Mouse (Mus musculus): ENCODE data around the gene Strn3. TPM values are rescaled to one million over a fixed set of nuclear protein-coding genes. Genes with fewer than 3 reads are reported as not detected.

Strn3 gene
- total RNA-seq (2017): 82.3 and 88.6 TPM in 2 replicates

DNA sequence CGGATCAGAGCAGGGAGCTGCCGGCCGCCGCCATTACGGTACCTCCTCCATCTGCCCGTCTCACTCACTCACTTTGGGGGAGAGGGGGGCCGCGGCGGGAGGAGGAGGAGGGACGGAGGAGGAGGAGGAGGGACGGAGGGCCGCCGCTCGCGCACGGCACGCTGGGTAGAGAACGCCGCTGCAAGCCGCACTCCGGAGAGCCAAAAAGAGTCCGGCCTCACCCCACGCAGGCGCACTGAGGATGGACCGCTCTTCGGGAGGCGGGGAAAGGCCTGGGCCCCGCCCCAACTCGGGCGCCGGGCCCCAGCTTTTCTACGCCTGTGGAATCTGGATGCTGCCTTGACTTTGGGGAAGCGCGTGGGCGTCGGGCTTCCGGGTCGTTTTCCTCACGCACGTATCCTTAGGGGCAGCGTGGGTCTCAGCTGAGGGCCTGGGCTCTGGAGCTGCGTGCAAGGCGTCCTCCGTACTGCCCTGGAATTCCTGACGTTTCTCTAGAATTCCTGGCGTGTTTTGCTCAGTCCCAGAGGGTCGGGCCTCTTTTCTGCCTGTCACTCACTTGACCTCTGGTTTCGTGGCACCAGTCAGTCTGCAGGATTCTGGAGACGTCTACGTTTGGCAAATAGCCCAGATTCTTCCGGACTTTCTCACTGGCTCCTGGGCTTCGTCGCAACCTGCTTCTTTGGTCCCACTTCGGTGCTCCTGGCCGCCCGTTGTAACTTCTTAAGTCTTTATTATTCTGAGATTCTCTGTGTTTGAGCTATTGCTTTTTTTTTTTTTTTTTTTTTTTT, at the start of gene Strn3:
Gene Strn3, minus strand, starts transcription at position 53 of the 788 bp plus-strand sequence.
- peak; percentile 93 for ATAC-seq (ENCODE audit: extremely low read depth, insufficient number of reproducible peaks, low FRiP score, poor library complexity, severe bottlenecking)

DNA sequence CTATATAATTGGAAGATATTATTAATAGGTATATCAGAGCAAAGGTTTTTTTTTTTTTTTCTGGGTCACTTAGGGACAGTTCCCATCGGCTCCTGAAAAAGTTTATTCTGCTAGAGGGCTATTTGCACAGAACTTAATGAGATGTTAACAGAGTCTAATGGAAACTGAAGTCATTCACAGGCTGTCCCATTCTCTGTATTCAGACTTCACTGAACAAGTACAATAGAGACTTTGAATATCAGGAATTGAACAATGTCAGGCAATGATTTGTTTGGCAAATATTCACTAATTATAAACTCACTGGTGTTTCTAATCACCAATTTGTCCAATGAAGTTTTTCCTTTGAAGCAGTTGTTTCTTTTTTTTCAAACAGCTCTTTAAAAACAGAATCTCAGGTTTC, 45.1 kb upstream of the Strn3 start:
- ATAC-seq (ENCODE audit: extremely low read depth, insufficient number of reproducible peaks, low FRiP score, poor library complexity, severe bottlenecking): no peak

DNA sequence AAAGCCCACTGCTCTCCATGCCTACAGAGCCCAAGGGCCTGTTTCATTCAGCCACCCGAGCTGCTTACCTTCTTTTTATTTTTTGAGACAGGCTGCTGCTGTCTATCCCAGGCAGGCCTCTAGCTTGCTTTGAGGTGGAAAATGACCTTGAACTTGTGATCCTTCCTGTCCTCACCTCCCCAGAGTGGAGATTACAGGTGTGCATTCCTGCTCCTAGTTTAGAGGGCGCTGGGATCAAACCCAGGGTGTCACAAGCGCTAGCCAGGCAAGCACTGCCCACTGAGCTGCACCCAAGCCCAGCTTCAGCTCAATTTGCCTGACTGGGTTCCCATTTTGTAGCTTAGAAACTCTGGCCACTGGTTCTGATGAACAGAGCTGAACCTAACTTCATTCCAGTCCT, 44.7 kb upstream of the Strn3 start:
- no peak for ATAC-seq (ENCODE audit: extremely low read depth, insufficient number of reproducible peaks, low FRiP score, poor library complexity, severe bottlenecking)

DNA sequence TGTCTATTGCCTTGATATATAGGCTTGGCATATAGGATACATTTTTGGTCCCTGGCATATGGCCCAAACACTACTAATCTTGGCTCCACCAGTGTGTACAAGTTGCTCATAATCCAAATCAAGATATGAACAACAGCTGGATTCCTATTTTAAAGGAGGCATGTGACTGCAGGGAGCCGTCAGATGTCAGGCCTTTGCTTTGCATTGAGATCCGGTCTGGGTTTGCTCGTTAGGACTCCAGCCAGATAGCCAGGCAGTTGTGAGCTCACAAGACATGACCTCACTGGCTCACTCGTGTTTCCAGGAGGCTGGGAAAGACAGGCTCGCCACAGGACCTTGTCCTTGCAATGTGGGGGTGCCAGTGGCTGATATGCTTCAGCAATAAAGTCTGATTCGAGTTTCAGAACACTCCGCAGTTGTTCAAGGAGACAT, 44.2 kb upstream of the Strn3 start:
- no peak for ATAC-seq (ENCODE audit: extremely low read depth, insufficient number of reproducible peaks, low FRiP score, poor library complexity, severe bottlenecking)

DNA sequence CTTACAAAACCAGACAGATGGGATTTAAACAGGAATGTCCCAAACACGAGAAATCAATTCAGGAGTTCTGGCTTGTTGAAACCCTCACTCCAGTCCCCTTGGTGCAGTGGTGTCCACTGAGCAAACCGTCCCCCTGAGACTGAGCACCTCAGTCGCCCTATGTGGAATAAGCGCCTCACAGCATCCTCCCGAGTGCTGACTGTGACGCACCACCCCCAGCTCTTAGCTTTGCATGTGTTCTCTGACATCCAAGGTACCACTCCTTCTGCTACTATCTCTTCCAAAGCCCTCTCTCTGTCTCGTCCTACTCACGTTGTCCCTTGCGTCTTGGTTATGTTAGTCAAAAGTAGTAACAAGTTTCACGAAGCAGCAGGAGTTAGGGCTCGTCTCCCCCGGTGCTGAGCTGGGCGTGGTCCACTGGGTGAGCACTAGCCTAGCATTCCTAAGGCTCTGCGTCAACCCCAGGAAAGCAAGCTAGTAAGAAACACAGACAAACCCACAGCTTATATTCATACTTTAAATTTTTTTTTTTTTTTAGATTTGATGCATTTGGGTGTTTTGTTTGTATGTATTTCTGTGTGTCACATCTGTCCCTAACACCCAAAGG, 43.0 kb upstream of the Strn3 start:
- ATAC-seq (ENCODE audit: extremely low read depth, insufficient number of reproducible peaks, low FRiP score, poor library complexity, severe bottlenecking): no peak

DNA sequence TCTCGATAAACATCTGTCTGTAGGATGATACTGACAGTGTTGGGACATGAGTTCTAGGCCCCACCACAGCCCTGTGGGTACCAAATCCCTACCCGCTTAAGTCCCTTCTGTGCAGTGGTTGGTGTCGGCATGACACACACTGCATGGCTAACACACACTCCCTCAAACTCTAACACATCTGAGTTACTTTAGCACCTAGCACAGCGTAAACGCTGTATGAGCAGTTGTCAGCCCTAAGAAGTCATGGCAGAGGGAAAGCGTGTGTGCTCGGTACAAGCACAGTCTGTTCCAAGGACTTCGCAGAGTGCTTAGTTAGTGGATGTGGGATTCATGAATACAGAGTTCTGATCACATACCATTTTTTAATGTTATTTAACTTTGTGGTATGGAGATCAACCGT, 38.1 kb upstream of the Strn3 start:
- ATAC-seq (ENCODE audit: extremely low read depth, insufficient number of reproducible peaks, low FRiP score, poor library complexity, severe bottlenecking): no peak

DNA sequence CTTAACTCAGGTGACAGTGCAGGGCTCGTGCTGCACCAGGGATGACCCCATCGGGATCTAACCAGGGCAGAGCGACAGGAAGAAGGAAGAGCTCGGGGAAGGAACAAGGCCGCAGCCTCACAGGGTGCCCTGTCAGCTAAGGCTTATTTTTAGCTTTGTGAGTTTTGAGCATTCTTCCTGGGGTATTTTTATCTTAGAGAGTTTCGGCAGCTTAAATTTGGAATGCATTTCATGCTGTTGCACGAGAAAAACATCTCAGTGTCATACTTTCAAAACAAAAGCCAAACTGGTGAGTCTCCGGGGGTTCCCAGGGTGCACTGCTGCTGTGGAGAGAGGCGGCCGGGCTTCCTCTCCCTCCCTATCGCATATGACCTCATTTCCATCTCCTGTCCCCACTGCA, 37.4 kb upstream of the Strn3 start:
- no peak for ATAC-seq (ENCODE audit: extremely low read depth, insufficient number of reproducible peaks, low FRiP score, poor library complexity, severe bottlenecking)

DNA sequence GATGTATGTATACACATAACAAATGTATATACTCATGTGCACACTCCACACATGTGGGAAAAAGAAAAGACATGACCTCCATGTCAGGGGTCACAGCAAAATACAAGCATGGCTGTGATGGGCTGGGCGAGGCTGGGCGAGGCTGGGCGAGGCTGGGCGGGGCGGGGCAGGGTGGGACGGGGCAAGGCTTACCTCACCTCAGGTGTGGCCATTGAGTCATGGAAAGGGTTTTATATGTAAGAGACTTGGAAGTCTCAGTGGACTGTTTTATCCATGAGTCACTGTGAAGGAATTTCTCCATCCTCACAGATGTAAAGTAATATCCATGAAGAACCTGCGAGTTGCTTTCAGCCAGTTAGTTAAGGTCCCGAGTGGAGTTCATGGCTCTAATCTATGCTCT, 30.1 kb upstream of the Strn3 start:
- no peak for ATAC-seq (ENCODE audit: extremely low read depth, insufficient number of reproducible peaks, low FRiP score, poor library complexity, severe bottlenecking)

DNA sequence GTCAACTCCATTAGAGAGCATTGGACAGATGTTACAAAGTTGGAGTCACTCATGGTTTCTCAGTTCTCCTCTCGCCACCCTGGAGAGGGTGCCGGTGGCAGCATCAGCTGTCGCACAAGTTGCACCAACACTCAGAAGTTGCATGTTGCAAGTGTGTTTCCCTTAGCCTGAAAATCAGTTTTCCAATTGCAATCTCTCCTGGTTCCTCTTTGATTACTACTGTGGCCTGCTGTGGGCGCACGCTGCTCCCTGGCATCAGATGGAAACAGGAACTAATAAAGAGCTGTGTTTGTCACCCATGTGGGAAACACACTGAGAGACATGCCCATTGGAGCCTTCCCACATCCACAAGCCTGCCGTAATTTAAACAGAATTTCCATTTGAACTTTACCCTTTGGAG, 26.9 kb upstream of the Strn3 start:
- 0 out of 2 replicates have a peak, but pooled peaks have one; percentile 16 for ATAC-seq (ENCODE audit: extremely low read depth, insufficient number of reproducible peaks, low FRiP score, poor library complexity, severe bottlenecking)

DNA sequence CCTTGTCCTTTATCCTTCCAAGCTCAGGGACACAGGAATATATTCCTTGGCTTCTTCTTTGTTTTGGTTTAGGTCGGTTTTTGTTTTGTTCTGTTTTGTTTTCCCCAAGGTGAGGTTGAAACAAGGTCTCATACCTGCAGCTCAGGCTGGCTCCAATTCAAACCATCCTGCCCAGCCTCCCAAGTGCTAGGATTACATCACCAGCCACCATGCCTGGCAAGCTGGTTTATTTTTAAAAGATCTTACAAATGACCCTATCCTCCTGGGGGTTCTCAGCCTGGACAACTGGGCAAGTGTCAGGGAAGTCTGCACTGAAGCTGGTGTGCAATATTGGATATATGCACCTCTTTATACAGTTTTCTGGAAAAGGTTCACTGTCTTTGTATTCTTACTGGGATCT, 21.0 kb upstream of the Strn3 start:
- ATAC-seq (ENCODE audit: extremely low read depth, insufficient number of reproducible peaks, low FRiP score, poor library complexity, severe bottlenecking): no peak

DNA sequence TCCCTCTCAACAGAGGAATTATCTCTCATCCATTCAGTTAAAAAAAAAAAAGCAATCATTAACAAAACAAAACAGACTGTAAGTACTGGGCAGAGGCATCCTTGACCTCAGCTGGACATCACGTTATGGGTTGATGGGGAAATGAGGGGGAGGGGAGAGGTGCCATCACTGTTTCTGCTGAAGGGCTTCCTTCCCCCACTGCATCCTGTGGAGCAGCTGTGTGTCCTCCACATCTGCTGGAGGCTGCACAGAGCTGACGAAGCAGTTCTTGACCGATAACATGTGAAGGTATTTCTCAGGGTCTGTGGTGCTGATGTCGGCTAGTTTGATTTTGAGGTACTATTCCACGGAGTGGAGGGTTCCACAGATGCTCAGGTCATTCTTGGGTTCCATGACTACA, 18.5 kb upstream of the Strn3 start:
- ATAC-seq (ENCODE audit: extremely low read depth, insufficient number of reproducible peaks, low FRiP score, poor library complexity, severe bottlenecking): no peak

DNA sequence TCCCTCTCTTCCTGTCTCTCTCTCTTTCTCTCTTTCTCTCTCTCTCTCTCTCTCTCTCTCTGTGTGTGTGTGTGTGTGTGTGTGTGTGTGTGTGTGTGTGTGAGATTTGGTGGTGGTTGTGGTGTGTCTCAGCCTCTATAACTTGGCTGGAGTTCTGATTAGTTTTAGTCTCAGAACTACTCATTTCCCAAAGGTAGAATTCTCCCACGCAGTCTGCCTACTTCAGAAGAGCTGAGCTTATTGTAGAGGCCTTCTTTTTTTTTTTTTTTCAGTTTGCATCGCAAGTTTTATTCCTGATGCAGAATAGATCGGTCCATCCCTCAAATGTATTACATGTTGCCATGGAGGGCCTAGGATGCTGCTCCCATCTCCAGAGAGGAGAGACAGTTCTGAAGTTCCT, 18.0 kb upstream of the Strn3 start:
- no peak for ATAC-seq (ENCODE audit: extremely low read depth, insufficient number of reproducible peaks, low FRiP score, poor library complexity, severe bottlenecking)

DNA sequence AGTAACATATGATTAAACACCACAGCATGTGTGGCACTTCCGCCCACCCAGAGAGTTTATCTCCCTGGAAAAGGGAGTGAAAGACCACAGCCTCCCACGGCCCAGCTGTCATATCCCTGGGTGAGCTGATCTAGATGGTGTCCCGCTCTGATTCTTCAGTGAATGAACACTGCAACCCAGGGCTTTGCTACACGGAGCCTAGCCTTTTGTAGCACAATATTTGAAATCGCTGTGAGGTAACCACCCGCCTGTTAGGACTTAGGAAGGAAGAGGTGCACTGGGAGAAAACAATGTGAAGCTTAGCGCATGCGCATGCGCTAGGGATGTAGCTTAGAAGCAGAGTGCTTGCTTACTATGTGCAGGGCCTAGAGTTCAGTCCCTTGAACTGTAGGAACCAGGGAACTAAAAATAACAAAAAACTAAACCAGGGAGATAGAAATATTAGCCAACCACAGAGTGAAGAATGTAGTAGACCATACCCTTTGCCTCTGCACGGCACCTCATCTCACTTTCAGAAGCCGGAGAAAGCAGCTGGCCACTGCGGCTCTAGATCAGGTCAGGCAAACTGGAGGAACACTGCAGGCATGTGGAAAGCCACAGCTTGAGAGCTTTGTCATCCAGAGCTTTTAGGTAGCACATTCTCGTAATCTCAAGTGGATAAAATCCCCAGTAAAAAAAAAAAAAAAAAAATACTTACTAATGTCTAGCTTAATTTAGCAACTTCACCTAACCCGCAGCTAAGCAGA, 17.4 kb upstream of the Strn3 start:
- ATAC-seq (ENCODE audit: extremely low read depth, insufficient number of reproducible peaks, low FRiP score, poor library complexity, severe bottlenecking): no peak

DNA sequence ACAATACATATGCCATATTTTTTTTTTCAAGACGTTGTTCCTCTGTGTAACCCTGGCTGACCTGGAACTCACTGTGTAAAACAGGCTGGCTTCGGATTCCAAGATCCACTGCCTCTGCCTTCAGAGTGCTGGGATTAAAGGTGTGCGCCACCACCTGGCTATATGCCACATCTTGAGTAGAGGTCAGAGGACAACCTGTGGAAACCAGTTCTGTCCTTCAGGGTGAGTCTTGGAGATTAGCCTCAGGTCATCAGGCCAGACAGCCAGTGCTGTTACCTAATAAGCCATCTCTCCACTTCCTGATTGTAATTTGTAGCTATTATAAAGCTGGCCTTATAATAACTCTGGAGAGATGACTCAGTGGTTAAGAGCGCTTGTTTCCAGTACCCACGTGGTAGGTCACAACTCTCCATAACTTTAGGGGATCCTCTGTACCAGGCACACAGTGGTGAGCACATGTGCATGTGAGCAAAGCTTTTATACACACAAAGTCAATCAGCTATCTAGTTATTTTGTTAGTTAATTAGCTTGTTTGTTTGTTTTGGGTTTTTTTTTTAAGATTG, 15.1 kb upstream of the Strn3 start:
- ATAC-seq (ENCODE audit: extremely low read depth, insufficient number of reproducible peaks, low FRiP score, poor library complexity, severe bottlenecking): no peak

DNA sequence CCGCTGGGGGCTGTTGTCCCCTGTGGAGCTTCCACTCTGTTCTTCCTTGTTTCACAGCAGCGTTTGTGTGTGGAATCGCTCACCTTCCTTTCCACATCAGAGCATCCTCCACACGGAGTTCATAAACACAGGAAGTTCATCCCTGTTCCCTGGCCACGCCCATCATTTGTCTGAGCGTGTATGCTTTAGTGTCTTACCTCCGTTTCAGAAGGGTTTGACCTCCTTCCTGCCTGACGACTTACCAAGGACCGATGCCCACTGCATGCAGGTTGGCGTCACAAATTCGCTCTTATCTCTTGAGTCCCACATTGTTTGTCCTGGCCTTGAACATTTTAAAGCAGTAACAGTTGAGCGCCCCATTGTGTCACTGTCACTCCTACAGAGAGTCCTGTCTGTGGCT, 14.1 kb upstream of the Strn3 start:
- no peak for ATAC-seq (ENCODE audit: extremely low read depth, insufficient number of reproducible peaks, low FRiP score, poor library complexity, severe bottlenecking)

DNA sequence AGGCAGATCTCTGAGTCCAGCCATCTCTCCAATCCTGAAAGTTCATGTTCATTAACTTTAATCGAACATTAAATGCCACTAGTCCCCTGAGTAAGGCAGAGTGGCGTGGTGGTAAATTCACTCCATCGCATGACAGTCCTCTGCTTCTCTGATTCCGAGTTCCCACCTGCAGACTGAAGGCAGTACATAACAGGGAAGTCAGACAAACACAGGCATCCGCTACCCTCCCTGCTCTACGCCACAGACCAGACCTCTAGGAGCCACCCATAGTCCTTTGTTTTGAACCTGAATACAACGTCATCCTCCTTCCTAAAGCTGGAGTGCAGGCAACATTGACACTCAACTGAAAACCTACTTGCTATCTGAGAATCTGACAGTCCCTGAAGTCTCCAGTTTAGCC, 12.9 kb upstream of the Strn3 start:
- ATAC-seq (ENCODE audit: extremely low read depth, insufficient number of reproducible peaks, low FRiP score, poor library complexity, severe bottlenecking): no peak

DNA sequence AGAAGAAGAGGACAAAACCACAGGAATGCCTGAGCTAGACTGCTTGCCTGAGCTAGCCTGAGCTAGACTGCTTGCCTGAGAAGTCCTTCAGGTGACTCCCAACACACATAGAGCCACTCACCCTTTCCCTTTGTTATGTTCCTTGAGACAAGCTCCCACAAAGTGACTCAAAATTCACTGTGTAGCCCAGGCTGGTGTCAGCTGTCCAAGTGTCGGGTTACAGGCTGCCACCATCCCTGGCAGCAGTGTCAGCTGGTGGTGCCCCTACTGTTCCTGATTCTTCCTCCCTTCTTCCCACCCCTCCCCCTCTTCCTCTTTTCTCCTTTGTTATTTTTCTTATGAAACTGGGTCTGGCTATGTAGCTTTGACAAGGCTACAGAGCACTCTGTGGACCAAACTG, 12.2 kb upstream of the Strn3 start:
- no peak for ATAC-seq (ENCODE audit: extremely low read depth, insufficient number of reproducible peaks, low FRiP score, poor library complexity, severe bottlenecking)

DNA sequence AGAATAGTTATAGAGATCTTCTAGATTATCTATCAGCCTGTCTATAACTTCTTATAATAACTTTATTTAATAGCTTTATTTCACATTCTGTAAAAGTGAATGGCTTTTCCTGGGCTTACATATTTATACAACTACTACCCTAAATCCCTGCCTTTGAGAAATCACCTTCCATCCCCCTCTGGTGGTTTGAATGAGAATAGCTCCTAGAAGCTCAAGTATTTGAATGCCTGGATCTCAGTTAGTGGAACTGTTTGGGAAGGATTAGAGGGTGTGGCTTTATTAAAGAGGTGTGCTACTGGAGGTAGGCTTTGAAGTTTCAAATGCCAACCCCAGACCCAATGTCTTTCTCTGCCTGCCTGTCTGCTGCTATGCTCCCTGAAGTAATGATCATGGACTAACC, 10.0 kb upstream of the Strn3 start:
- ATAC-seq (ENCODE audit: extremely low read depth, insufficient number of reproducible peaks, low FRiP score, poor library complexity, severe bottlenecking): no peak

DNA sequence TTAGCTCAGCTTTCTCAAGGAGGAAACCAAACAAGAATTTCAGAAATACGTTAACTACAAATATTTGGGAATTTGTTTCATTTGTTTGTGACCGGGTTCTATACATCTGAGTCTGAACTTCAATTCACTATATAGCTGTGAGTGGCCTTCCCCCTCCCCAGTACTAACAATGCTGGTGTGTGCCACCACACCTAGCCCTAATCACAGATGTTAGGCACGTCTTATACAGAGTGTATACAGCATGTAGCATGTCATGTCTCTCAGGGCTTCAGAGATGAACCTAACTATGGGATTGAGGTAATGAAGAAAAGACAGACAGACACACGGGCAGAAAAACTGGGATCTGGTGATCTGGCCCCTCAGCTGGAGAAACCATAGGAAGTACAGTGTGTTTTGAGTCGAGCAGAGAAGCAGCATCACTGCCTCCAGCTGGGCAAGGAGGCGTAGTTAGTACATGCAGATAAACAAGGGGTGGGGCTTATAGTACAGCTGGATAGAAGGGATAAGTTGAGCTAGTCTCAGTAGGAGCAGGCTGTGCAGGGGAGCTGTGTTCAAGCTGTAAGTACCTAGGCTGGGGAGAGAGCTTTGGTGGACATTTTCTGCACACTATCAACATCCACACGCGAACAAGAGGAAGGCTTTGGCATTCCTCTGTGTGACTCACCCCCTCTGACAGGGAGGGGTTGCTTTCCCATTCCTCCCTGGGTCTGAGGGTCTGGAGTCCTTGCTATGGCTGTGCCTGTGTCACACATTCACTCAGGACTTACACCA, 8.1 kb upstream of the Strn3 start:
- no peak for ATAC-seq (ENCODE audit: extremely low read depth, insufficient number of reproducible peaks, low FRiP score, poor library complexity, severe bottlenecking)
